Mouse (Mus musculus) G1E (cell line): ENCODE measurements around the gene Ubxn4.

Source experiments
- CTCF ChIP-seq: IDR thresholded peaks from 2 replicates; pipeline ENCODE4 v1.5.1; 2012; ENCODE audit warnings: low read depth, low read length, inconsistent platforms, mixed read lengths
- POLR2AphosphoS5 ChIP-seq: IDR thresholded peaks from 2 replicates; pipeline ENCODE4 v1.6.1; 2012; ENCODE audit warnings: low read depth, low read length, inconsistent platforms; ENCODE audit not compliant: insufficient replicate concordance
- TAL1 ChIP-seq: conservative IDR thresholded peaks from 2 replicates; pipeline ENCODE4 v1.6.1; 2012; ENCODE audit warnings: low read depth, low read length, inconsistent platforms, mixed read lengths

GRCm38 (mm10) chr1:128314665-128315064, 70.9 kb downstream of the Ubxn4 start:
- no peak for TF ChIP-seq CTCF
- no peak for TF ChIP-seq POLR2AphosphoS5
- TF ChIP-seq TAL1, result no peak
